Mouse (Mus musculus) myocyte (in vitro differentiated cells): ENCODE data around the gene Slc15a2. TPM values are rescaled to one million over a fixed set of nuclear protein-coding genes. Genes with fewer than 3 reads are reported as not detected.

Source experiments
- H3K27me3 ChIP-seq: one replicate; pipeline ENCODE4 v1.6.1; 2011; ENCODE audit not compliant: control insufficient read depth, insufficient read depth, insufficient read length
- H3K36me3 ChIP-seq: one replicate; pipeline ENCODE4 v1.6.1; 2011; ENCODE audit not compliant: control insufficient read depth, insufficient read depth
- H3K4me2 ChIP-seq: one replicate; pipeline ENCODE4 v1.6.1; 2011; ENCODE audit warnings: low read depth, control low read depth
- H3K4me3 ChIP-seq: one replicate; pipeline ENCODE4 v1.5.1; 2011; ENCODE audit warnings: mild to moderate bottlenecking, control low read depth, moderate library complexity
- H3K79me2 ChIP-seq: one replicate; pipeline ENCODE4 v1.6.1; 2011; ENCODE audit not compliant: control insufficient read depth, insufficient read depth
- H3ac ChIP-seq: one replicate; pipeline ENCODE4 v1.6.1; 2011; ENCODE audit not compliant: control insufficient read depth, insufficient read length
- CEBPB ChIP-seq: IDR thresholded peaks from 2 replicates; pipeline ENCODE4 v1.6.1; 2011; ENCODE audit warnings: mild to moderate bottlenecking, moderate library complexity; ENCODE audit not compliant: poor library complexity, insufficient read depth, severe bottlenecking
- E2F4 ChIP-seq: IDR thresholded peaks from one replicate; pipeline ENCODE4 v1.6.1; 2011; ENCODE audit warnings: mild to moderate bottlenecking, control low read depth, moderate library complexity; ENCODE audit not compliant: insufficient read depth
- MAX ChIP-seq: IDR thresholded peaks from one replicate; pipeline ENCODE4 v1.6.1; 2011; ENCODE audit warnings: low read depth, mild to moderate bottlenecking, control low read depth
- MYOD1 ChIP-seq, 3 experiments: IDR thresholded peaks; one replicate each; pipeline ENCODE4 v1.6.1; 2011; ENCODE audit warnings: control low read depth in 2 of 3, low read depth in 2 of 3, mild to moderate bottlenecking in 2 of 3, moderate library complexity in 1 of 3; ENCODE audit not compliant: insufficient read length in 2 of 3, control insufficient read depth in 1 of 3
- MYOG ChIP-seq, 3 experiments: IDR thresholded peaks; one replicate each; pipeline ENCODE4 v1.6.1; 2011; ENCODE audit warnings: control low read depth in 2 of 3, low read depth in 2 of 3, mild to moderate bottlenecking in 2 of 3; ENCODE audit not compliant: insufficient read length in 2 of 3, control insufficient read depth in 1 of 3, insufficient read depth in 1 of 3
- POLR2A ChIP-seq: IDR thresholded peaks from one replicate; pipeline ENCODE4 v1.6.1; 2011; ENCODE audit warnings: low read depth, mild to moderate bottlenecking, control low read depth, moderate library complexity; ENCODE audit not compliant: insufficient read length
- POLR2AphosphoS2 ChIP-seq: IDR thresholded peaks from one replicate; pipeline ENCODE4 v1.6.1; 2011; ENCODE audit warnings: low read depth, control low read depth; ENCODE audit not compliant: insufficient read length
- REST ChIP-seq: IDR thresholded peaks from one replicate; pipeline ENCODE4 v1.6.1; 2011; ENCODE audit warnings: mild to moderate bottlenecking, control low read depth, moderate library complexity; ENCODE audit not compliant: insufficient read depth, insufficient read length
- SRF ChIP-seq: IDR thresholded peaks from one replicate; pipeline ENCODE4 v1.6.1; 2011; ENCODE audit warnings: low read depth; ENCODE audit not compliant: control insufficient read depth, insufficient read length
- TCF12 ChIP-seq: IDR thresholded peaks from one replicate; pipeline ENCODE4 v1.6.1; 2011; ENCODE audit warnings: mild to moderate bottlenecking, control low read depth; ENCODE audit not compliant: poor library complexity, insufficient read depth, severe bottlenecking
- TCF3 ChIP-seq: IDR thresholded peaks from one replicate; pipeline ENCODE4 v1.6.1; 2011; ENCODE audit warnings: low read depth, control low read depth; ENCODE audit not compliant: insufficient read length
- USF1 ChIP-seq: IDR thresholded peaks from one replicate; pipeline ENCODE4 v1.6.1; 2011; ENCODE audit warnings: low read depth, mild to moderate bottlenecking, control low read depth, moderate library complexity
- polyA plus RNA-seq: library from polyadenylated mRNA; unstranded; fragments of >200 nt; fragmentation: generic; extraction: Trizol; gene quantifications from one replicate; pipeline ENCODE4 v1.2.1, GENCODE M21; 2012; ENCODE audit warnings: missing spikeins

Gene Slc15a2
- polyA plus RNA-seq, 1 experiment, result not detected

DNA sequence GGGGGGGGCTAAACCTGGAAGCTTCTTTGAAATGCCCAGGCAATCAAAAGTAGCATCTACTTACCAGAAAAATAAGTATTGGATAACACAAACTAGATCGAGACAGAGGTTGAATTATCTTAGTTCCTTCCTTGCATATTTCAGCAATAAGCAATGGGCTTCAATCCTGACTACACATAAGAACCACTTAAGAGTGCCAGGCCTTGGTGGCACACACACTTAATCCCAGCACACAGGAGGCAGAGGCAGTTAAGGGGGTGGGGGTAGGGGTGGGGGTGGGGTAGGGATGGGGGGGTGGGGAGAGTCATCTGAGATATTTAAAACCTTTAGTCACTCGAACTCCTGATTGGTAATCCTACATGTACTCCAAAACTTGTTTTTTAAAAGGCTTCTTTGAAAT lies 13.5 kb downstream of the Slc15a2 start:
- Histone ChIP-seq H3K36me3 (no peaks in the 10 kb centered on the region), H3K4me3 (no peak overlapping the region), H3K27me3 (no peaks in the 10 kb centered on the region), H3K4me2 (no peak overlapping the region), H3ac (no peak overlapping the region), H3K79me2 (no peaks in the 10 kb centered on the region)
- TF ChIP-seq E2F4, result no peak
- no peak for TF ChIP-seq CEBPB
- TF ChIP-seq REST, result no peak
- no peak for TF ChIP-seq MAX
- no peak for TF ChIP-seq TCF3
- TF ChIP-seq MYOG (IDR thresholded peaks at IDR 0.05; ENCODE audit: control insufficient read depth in 1 of 3, insufficient read depth in 1 of 3, insufficient read length in 2 of 3, low read depth in 2 of 3), result no peak
- TF ChIP-seq TCF12, result no peak
- no peak for TF ChIP-seq MYOD1 (IDR thresholded peaks at IDR 0.05; ENCODE audit: control insufficient read depth in 1 of 3, insufficient read length in 2 of 3, low read depth in 2 of 3)
- no peak for TF ChIP-seq POLR2AphosphoS2
- TF ChIP-seq USF1, result no peak
- TF ChIP-seq SRF, result no peak
- no peak for TF ChIP-seq POLR2A

GRCm38 (mm10) chr16:36770830-36771229 lies 13.9 kb downstream of the Slc15a2 start:
- Histone ChIP-seq H3K4me3 (no peak overlapping the region), H3K36me3 (no peaks in the 10 kb centered on the region), H3K27me3 (no peaks in the 10 kb centered on the region), H3ac (no peak overlapping the region), H3K79me2 (no peaks in the 10 kb centered on the region), H3K4me2 (no peak overlapping the region)
- no peak for TF ChIP-seq USF1
- no peak for TF ChIP-seq POLR2A
- no peak for TF ChIP-seq MYOD1 (IDR thresholded peaks at IDR 0.05; ENCODE audit: control insufficient read depth in 1 of 3, insufficient read length in 2 of 3, low read depth in 2 of 3)
- TF ChIP-seq CEBPB, result no peak
- TF ChIP-seq REST, result no peak
- no peak for TF ChIP-seq POLR2AphosphoS2
- TF ChIP-seq TCF3, result no peak
- TF ChIP-seq E2F4, result no peak
- no peak for TF ChIP-seq TCF12
- no peak for TF ChIP-seq SRF

DNA sequence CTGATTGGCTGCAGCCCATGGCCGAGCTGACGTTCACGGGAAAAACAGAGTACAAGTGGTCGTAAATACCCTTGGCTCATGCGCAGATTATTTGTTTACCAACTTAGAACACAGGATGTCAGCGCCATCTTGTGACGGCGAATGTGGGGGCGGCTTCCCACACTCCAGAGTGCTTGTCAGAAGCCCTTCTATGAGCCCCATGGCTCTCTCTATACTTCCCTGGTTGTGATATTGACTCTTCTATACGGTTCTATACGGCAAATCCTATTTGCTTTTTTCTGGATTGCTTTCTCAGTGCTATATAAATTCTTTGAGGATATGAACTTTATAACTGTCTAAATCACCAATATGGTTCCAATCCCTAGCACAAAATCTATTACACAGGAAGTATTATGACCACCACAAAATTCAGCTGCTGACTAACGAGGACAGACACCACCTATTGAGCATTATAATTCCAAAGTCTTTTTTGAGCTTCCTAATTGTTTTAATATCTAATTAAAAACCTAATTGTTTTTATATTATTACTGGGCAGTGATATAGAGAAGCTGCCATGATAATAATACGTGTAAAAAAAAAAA lies 14.5 kb downstream of the Slc15a2 start:
- H3K79me2 ChIP-seq, result no peaks in the 10 kb centered on the region
- H3K27me3 ChIP-seq, result no peaks in the 10 kb centered on the region
- no peak overlapping the region for H3ac ChIP-seq
- no peaks in the 10 kb centered on the region for H3K36me3 ChIP-seq
- TF ChIP-seq POLR2A (no peak), MAX (no peak)
- no peak overlapping the region for H3K4me2 ChIP-seq
- H3K4me3 ChIP-seq, result no peak overlapping the region

GRCm38 (mm10) chr16:36751979-36752378 lies 32.8 kb downstream of the Slc15a2 start:
- H3K36me3 ChIP-seq, result no peaks in the 10 kb centered on the region
- H3ac ChIP-seq, result no peak overlapping the region
- H3K4me3 ChIP-seq, result no peak overlapping the region
- H3K27me3 ChIP-seq, result no peaks in the 10 kb centered on the region
- no peak for TF ChIP-seq POLR2A
- no peak for TF ChIP-seq MYOD1 (IDR thresholded peaks at IDR 0.05; ENCODE audit: control insufficient read depth in 1 of 3, insufficient read length in 2 of 3, low read depth in 2 of 3)
- no peak overlapping the region for H3K4me2 ChIP-seq
- no peaks in the 10 kb centered on the region for H3K79me2 ChIP-seq

GRCm38 (mm10) chr16:36747767-36748166 lies 37.0 kb downstream of the Slc15a2 start:
- H3K27me3 ChIP-seq, result no peaks in the 10 kb centered on the region
- no peaks in the 10 kb centered on the region for H3K36me3 ChIP-seq
- no peak overlapping the region for H3ac ChIP-seq
- TF ChIP-seq MYOD1 (IDR thresholded peaks at IDR 0.05; ENCODE audit: control insufficient read depth in 1 of 3, insufficient read length in 2 of 3, low read depth in 2 of 3) (no peak), USF1 (no peak), MAX (no peak), TCF12 (no peak)
- H3K4me3 ChIP-seq, result no peak overlapping the region
- no peaks in the 10 kb centered on the region for H3K79me2 ChIP-seq
- H3K4me2 ChIP-seq, result no peak overlapping the region

- H3K27me3 ChIP-seq, result no peaks in the 10 kb centered on the region
- H3K79me2 ChIP-seq, result no peaks in the 10 kb centered on the region
- no peak overlapping the region for H3K4me3 ChIP-seq
- H3K4me2 ChIP-seq, result no peak overlapping the region
- no peaks in the 10 kb centered on the region for H3K36me3 ChIP-seq
- TF ChIP-seq MYOG (IDR thresholded peaks at IDR 0.05; ENCODE audit: control insufficient read depth in 1 of 3, insufficient read depth in 1 of 3, insufficient read length in 2 of 3, low read depth in 2 of 3) (no peak), POLR2AphosphoS2 (no peak), TCF3 (no peak), REST (no peak), SRF (no peak), USF1 (no peak), TCF12 (no peak), CEBPB (no peak), MAX (no peak), POLR2A (no peak), E2F4 (no peak), MYOD1 (IDR thresholded peaks at IDR 0.05; ENCODE audit: control insufficient read depth in 1 of 3, insufficient read length in 2 of 3, low read depth in 2 of 3) (no peak)
- no peak overlapping the region for H3ac ChIP-seq
Observed at GRCm38 (mm10) chr16:36747068-36747467, 37.7 kb downstream of the Slc15a2 start.
